ENCODE assay signal across 14 mouse cellular contexts in genomic region chr4:7143676-7144075, GRCm38 (mm10).
DNase-seq lines count a peak whose midpoint lies in the region; ATAC-seq and TF ChIP-seq lines count a peak whose summit lies in the region.
"Had no signal": no experiment of that assay in that cellular context is flagged by ENCODE, and none has a peak within 500 bp of the region (broad histone marks: within the 10 kb centered on the region; RNA-seq: fewer than 3 reads in every experiment).

No protein-coding gene starts in this region.

- peak overlapping the region; percentile 72 for H3K27ac ChIP-seq in intestine, postnatal 0 days (ENCODE audit: low read depth, low read length)
- H3K27ac ChIP-seq in liver, postnatal 0 days (ENCODE audit: low read depth), result peak overlapping the region; percentile 69
- H3K27ac ChIP-seq in forebrain, embryonic 13.5 days, result no peak overlapping the region
- H3K27ac ChIP-seq: hindbrain, postnatal 0 days; limb, embryonic 12.5 days; midbrain, embryonic 12.5 days; neural tube, embryonic 13.5 days had no signal

- H3K9ac ChIP-seq in intestine, postnatal 0 days (ENCODE audit: low read depth, low read length), result no peak overlapping the region
- no peak overlapping the region for H3K9ac ChIP-seq in liver, postnatal 0 days (replicated peaks)
- no peak overlapping the region for H3K9ac ChIP-seq in forebrain, embryonic 13.5 days
- H3K9ac ChIP-seq: limb, embryonic 12.5 days; midbrain, embryonic 12.5 days; neural tube, embryonic 13.5 days had no signal

- no peaks in the 10 kb centered on the region; the same call in 1 of the 2 replicates for H3K4me1 ChIP-seq in intestine, postnatal 0 days (replicated peaks; ENCODE audit: control insufficient read depth, insufficient read depth, low read length)
- no peaks in the 10 kb centered on the region for H3K4me1 ChIP-seq in liver, postnatal 0 days (ENCODE audit: insufficient read depth)
- no peaks in the 10 kb centered on the region for H3K4me1 ChIP-seq in forebrain, embryonic 13.5 days
- H3K4me1 ChIP-seq: limb, embryonic 12.5 days; midbrain, embryonic 12.5 days; neural tube, embryonic 13.5 days had no signal

- H3K4me2 ChIP-seq in intestine, postnatal 0 days (replicated peaks; ENCODE audit: low read depth), result peak overlapping the region; percentile 28; the same call in 1 of the 2 replicates
- H3K4me2 ChIP-seq in liver, postnatal 0 days (ENCODE audit: low read depth, low read length), result peak overlapping the region; percentile 39
- no peak overlapping the region for H3K4me2 ChIP-seq in forebrain, embryonic 13.5 days
- H3K4me2 ChIP-seq: limb, embryonic 12.5 days; midbrain, embryonic 12.5 days; neural tube, embryonic 13.5 days had no signal

- peak; percentile 78 for DNase-seq in kidney, adult 9 months
- peak; percentile 44 to 51 for DNase-seq in kidney, postnatal 36 days
- peak; percentile 16 for DNase-seq in liver, postnatal 0 days
- DNase-seq in embryo, embryonic 11 days, result no peak
- no peak for DNase-seq in right cerebral cortex, postnatal 10 days (ENCODE audit: low spot score in 2 of 2)
- DNase-seq: cerebellum, adult 9-11 months; heart, postnatal 4 days; thymus, postnatal 14 days had no signal

- WGBS in intestine, postnatal 0 days, result 37% methylated on average over 2 of the region's 2 CpGs
- WGBS in liver, postnatal 0 days (ENCODE audit: insufficient replicate concordance), result 56% methylated on average over 2 of the region's 2 CpGs
- WGBS in forebrain, embryonic 13.5 days, result 88% methylated on average over 2 of the region's 2 CpGs

- TF ChIP-seq CTCF in intestine, postnatal 0 days (IDR thresholded peaks at IDR 0.05; ENCODE audit: low read depth), result no peak
- no peak for TF ChIP-seq CTCF in liver, postnatal 0 days (IDR thresholded peaks at IDR 0.05; ENCODE audit: low read depth)

- no peak overlapping the region for H3K4me3 ChIP-seq in intestine, postnatal 0 days (ENCODE audit: low read depth, low read length)
- H3K4me3 ChIP-seq in liver, postnatal 0 days (ENCODE audit: low read depth, low read length), result no peak overlapping the region
- no peak overlapping the region for H3K4me3 ChIP-seq in forebrain, embryonic 13.5 days
- H3K4me3 ChIP-seq: limb, embryonic 12.5 days; midbrain, embryonic 12.5 days; neural tube, embryonic 13.5 days had no signal

- H3K27me3 ChIP-seq in intestine, postnatal 0 days (replicated peaks; ENCODE audit: control insufficient read depth, insufficient read depth, low read length), result no peaks in the 10 kb centered on the region
- no peaks in the 10 kb centered on the region for H3K27me3 ChIP-seq in liver, postnatal 0 days (ENCODE audit: insufficient read depth, low read length)
- no peaks in the 10 kb centered on the region for H3K27me3 ChIP-seq in forebrain, embryonic 13.5 days
- H3K27me3 ChIP-seq: limb, embryonic 12.5 days; midbrain, embryonic 12.5 days; neural tube, embryonic 13.5 days had no signal

- ATAC-seq in intestine, postnatal 0 days, result peak; percentile 82
- ATAC-seq in liver, postnatal 0 days, result peak; percentile 77
- no peak for ATAC-seq in forebrain, embryonic 13.5 days
- ATAC-seq: hindbrain, postnatal 0 days had no signal

- no peaks in the 10 kb centered on the region for H3K36me3 ChIP-seq in intestine, postnatal 0 days (ENCODE audit: control insufficient read depth, insufficient read depth)
- no peaks in the 10 kb centered on the region for H3K36me3 ChIP-seq in liver, postnatal 0 days (replicated peaks; ENCODE audit: insufficient read depth, low read length)
- H3K36me3 ChIP-seq in forebrain, embryonic 13.5 days (ENCODE audit: poor library complexity, severe bottlenecking), result no peaks in the 10 kb centered on the region
- H3K36me3 ChIP-seq: limb, embryonic 12.5 days; midbrain, embryonic 12.5 days; neural tube, embryonic 13.5 days had no signal

- 0 out of 2 replicates have a peak, but pooled peaks have one; percentile 2 for TF ChIP-seq EP300 in liver, postnatal 0 days (IDR thresholded peaks at IDR 0.05; ENCODE audit: low read depth)

- H3K9me3 ChIP-seq in intestine, postnatal 0 days (ENCODE audit: control insufficient read depth), result no peaks in the 10 kb centered on the region
- H3K9me3 ChIP-seq in liver, postnatal 0 days (ENCODE audit: low read length), result no peaks in the 10 kb centered on the region
- no peaks in the 10 kb centered on the region for H3K9me3 ChIP-seq in forebrain, embryonic 13.5 days (replicated peaks)
- H3K9me3 ChIP-seq: limb, embryonic 12.5 days; midbrain, embryonic 12.5 days; neural tube, embryonic 13.5 days had no signal

Comparison
In these comparisons a context has a peak if more than half of its experiments do, and no peak if none do; other contexts are left out.
1. DNase-seq: peak in kidney, adult 9 months (single experiment), kidney, postnatal 36 days (2 of 2) and liver, postnatal 0 days (single experiment); none in embryo, embryonic 11 days (single experiment) and right cerebral cortex, postnatal 10 days (0 of 2).